Mouse (Mus musculus): ENCODE measurements around the gene Sec24b.

Gene Sec24b

DNA sequence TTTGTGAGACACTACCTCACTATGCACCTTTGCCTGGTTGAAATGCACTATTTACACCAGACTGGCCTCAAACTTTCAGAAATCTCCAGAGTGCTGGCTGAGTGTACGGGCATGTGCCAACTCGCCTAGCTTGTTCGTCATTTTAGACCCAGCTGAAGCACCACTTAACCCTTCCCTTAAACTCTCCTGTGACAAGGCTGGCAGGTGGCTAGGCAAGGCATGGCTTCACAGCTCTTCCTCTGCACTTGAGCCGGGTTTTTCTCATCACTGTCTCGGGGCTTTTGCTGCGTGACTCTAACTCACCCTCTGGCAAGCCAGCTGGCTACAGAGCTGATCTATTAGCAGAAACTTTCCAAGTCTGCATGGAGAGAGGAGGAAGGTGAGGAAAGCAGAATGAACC is 6.8 kb downstream of the Sec24b start:
- no peak for DNase-seq (ENCODE audit: low spot score)

DNA sequence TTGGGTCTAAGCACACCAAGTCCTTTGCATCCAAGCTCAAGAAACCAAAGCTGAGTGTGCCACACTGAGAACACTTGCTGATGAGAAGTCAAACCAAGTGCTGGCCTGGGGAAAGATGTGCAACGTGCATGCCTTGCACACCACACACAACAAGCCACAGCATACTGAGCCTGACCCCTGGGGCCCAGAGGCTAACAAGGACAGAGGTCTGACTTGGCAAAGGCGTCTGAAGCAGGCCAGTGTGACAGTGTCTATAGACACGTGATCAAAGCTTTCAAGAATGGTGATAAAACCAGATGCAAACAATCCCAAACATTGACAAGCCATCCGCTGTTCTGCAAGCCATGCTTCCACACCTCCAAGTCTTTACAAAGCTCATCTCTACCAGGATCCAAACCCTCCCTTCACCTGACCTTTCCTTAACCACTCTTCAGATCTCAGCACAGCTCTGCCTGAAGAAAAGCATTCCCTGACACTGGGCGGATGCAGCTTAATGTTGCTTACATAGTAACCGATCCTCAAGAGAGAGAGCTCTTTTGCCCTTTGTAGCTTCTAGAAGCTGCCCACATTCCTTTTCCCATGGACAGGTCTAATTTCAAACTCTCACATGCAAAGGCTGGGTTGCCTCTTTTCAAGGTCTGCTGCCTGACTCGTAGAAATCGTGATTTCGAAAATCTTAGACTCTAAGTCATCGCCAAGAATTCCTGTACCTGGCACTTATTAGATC is 7.8 kb downstream of the Sec24b start:
- no peak for DNase-seq (ENCODE audit: low spot score)

DNA sequence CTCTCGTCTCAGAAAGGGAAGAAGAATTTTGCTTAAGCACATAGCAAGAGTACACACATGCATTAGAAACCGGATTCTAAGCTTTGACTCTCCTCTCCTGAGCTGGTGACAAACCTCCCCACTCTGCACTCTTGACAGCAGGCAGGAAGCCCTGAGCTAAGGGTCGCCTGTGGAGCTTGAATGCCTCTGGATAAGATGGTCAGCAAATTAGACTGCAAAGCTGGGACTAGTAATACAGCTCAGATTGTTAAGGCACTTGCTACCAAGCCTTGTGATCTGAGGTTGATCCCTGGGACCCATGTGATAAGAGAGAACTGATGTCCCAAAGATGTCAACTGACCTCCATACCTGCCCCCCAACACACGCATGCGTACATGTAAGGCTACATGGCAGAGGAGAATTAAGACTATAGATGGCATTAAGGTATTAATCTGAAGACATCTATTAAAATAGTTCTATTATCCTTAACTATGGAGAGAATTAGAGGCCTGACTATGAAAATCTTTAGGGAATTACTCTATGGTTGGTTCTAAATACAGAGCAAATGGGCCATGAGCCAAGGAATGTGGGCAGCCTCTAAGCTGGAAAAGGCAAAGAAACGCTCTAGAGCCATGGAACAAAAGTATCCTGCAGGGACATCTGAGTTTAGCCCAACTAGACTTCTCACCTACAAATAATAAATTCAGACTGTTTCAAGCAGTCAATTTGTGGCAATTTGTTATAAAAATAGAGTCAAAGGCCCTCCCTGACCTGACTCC is 8.6 kb downstream of the Sec24b start:
- DNase-seq (ENCODE audit: low spot score): no peak

DNA sequence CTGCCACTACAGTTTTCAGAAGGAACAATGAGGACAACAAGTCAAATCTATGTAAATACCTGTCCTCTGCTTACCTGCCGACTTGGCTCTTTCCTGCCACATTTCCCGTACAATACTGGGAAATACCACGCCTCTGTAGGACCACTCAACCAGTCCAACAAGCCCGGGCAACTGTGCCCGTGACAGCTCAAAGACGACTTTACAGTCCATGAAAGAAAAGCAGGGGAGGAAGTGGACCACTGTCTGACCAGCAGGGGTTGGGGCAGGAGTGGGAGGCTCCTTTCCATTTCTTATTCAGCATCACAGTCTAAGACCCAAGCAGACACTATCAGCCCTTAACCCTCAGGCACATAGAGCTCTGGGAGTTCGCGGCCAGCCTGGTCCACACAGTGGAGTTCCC is 9.2 kb downstream of the Sec24b start:
- no peak for DNase-seq (ENCODE audit: low spot score)

DNA sequence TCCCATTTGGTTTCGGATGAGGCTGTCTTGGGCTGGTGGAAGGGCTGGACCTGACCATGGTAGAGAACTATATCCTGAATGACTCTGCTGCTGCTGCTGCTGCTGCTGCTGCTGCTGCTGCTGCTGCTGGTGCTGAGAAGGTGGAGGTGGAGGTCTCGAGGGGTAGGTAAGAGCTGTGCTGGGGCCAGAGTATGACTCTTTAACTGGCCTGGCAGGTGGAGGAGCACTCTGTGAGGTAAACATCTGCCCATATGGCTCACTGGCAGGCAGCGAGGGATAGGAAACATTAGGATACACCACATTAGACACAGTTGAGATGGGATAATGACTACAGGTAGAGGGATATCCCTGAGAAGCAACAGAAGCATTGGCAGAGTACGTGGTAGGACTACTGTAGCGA is 20.6 kb downstream of the Sec24b start:
- DNase-seq (ENCODE audit: low spot score): no peak

DNA sequence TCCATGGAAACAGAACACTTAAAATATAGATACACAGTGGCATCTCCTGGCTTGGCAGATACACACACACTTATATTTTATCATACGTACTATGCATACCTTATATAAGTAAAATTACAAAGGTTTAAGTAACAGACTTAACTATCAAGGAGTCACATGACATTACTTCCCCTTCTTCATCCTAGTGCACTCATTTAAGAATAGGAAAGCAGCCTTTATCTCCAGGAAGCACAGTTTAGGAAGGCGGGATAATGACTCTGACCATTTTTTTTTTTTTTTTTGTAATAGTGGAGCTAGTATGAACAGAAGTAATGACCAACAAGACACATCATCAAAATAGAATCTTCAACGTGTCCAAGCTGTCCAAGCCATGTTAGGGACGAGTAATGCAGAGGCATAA is 21.3 kb downstream of the Sec24b start:
- no peak for DNase-seq (ENCODE audit: low spot score)

DNA sequence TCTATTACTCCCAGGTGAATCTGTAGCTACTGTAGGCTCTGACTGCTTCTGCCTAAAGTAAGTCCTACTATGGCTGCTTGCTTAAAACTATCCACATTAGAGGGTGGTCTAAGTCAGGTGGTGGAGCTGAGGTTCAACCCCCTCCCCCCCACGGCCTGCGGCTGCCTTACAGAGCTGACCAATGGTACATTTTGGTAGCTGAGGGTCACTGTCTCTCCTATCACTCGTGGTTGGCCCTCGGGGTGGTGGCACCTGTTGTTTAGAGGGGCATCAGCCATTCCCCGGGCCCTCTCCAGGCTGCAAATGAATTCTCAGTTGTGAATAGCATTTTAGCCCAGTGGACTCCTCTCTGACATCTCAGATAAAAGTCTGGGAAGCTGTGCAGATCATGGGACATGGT is 32.6 kb downstream of the Sec24b start:
- DNase-seq (ENCODE audit: low spot score): no peak

DNA sequence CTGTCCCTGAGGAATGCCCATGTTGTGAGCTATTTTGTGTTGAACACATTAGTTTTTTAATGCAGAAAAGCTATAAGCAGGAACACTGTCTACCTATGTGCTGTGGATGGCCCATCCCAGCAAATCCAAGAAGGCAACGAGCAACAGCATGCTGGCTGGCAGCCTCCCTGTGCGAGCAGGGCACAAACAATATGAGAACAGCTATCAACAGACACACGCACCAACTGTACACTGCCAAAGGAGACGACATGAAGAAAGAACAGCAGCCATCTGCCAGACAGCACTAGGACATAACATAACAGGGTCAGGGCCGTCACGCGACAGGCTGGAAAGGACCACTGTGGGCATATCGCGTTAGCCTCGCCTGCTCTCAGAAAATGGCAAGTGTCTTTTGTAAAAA is 35.2 kb downstream of the Sec24b start:
- no peak for DNase-seq (ENCODE audit: low spot score)

DNA sequence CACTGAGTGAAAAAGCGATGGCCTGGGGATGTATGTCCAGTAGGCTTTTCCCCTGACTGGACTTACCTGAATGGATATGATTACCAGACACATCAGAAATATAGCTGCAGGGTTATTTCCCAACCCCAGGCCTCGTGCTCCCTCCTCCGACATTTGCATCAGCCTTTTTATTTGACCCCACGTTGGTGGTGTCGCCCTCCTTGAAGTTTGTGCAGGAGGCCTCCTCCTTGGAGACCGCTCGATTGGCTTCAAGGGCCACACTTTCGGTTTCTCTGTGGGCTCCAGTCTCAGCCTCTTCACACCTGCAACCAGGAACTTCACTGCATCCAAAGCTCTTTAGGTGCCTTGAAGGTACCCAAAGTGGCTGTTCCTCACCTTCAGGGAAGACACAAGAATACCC is 35.8 kb downstream of the Sec24b start:
- DNase-seq (ENCODE audit: low spot score): no peak

DNA sequence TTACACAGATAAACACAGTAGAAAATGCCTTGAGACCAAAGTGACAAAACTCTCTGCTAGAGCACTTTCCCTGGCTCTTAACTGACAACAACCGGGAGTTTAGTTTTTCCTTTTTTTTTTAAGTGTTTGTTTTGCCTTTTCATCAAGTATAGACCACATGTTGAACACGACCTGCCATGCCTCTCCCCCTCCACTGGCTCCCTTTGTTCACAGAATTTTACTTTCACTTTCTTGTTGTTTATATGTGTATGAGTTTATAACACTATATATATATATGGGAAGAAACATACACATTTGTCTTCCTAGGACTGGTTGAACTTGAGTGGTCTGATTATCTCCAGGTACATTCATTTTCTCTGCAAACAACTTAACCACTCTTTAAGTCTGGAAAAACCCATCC is 48.4 kb downstream of the Sec24b start:
- no peak for DNase-seq (ENCODE audit: low spot score)

DNA sequence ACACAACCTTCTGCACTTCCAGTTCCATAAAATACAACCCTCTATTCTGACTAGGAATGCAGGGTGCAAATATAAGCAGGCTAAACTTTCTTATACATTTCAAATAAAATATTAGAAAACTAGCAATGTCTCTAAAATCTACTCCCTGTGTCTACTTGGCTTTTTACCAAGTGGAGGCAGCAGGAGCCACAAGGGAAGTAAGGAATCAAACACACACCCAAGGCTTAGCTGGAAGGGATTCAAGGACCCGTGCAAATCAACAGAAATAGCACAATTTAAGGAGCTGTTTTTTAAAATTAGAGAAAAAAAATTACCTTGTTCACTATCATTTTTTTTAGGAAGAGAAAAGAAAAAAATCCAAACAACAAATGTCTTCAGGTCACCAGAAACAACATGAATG is 50.1 kb downstream of the Sec24b start:
- no peak for DNase-seq (ENCODE audit: low spot score)

DNA sequence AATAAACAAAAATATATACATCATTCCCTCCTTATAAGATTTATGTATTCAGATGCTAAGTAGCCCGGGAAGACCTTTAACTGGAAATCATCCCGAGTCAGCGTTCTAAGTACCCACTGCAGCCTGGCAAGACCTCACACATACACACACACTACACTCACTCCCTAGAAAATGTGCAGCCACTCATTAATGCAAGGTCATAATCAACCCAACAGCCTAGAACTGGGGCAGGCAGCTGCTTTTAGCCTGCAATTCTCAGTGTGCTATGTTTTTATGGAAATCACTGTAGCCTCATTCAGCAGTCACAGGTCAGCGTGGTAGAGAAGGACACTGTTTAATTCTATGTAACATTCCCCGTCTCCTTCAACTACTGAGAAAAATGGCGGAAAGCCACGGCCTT is 55.2 kb downstream of the Sec24b start:
- DNase-seq (ENCODE audit: low spot score): no peak

DNA sequence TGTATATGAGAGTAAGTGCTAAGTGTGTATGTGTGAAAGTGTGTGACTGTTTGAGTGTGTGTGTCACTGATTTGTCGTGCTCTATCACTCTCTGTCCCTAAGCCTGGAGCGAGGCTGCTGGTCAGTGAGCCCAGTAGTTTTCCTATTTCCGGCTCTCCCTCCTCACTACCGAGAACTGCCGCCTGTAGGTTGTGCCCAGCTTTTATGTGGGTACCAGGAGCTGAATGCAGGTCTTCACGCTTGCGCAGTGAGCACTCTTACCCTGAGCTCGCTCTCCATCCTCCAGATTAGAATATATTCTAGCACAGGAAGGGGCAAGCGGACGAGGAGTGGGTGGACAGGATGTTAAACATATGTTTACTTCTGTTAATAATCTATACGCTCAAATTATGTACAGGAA is 60.4 kb downstream of the Sec24b start:
- DNase-seq (ENCODE audit: low spot score): no peak

DNA sequence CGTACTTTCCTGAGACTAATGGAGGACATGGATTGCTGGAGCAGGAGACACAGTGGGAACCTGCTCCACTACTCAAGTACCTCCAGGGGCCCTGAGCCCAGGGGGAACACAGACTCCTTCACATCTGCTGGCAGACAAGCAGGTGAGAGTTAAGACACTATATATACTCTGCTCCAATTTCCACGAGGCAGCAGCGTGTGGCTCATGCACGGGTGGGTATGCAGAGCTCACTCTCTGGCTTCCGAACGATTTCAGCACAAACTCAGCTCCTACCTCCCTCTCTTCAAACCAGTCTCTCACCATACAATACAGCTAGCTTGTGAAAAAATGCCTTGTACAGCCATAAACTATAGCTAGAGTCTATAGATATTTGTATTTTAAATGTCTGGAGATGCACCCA is 62.8 kb downstream of the Sec24b start:
- DNase-seq (ENCODE audit: low spot score): no peak

DNA sequence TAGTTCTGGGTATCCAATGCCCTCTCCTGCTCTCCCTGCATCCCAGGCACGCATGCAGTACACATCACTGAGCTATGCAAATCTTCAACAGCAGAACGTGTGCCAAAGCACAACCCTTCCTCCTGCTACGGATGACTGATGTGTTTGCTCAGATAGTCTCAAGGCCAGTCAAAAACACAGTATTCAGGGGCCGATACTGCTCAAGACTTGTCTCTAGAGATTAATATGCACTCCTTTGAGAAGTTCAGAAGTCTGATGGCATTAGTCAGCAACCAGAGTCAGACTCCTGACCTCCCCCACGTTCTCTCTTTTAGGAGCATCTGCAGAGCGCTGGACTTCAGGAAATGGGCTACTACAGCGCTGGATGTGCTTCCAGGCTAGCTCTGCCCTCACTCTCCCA is 63.4 kb downstream of the Sec24b start:
- peak; percentile 49 for DNase-seq (ENCODE audit: low spot score)

DNA sequence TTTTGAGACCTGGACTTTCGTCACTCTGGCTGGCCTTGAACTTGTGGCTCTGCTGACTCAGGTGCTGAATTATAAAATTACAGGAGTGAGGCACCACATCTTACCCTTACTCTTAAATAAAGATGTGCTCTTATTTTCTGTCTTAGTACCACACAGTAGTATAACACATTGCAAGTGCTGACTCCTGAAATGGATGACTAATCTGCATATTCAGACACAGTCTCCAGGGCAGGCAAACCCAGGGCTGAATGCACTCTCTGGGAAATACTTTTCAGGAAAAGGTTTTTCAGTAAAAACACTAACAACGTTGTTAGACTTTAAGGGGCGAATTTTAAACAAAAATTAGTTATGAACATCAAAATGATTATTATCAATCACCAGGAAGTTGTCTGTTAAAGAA is 64.0 kb downstream of the Sec24b start:
- no peak for DNase-seq (ENCODE audit: low spot score)

DNA sequence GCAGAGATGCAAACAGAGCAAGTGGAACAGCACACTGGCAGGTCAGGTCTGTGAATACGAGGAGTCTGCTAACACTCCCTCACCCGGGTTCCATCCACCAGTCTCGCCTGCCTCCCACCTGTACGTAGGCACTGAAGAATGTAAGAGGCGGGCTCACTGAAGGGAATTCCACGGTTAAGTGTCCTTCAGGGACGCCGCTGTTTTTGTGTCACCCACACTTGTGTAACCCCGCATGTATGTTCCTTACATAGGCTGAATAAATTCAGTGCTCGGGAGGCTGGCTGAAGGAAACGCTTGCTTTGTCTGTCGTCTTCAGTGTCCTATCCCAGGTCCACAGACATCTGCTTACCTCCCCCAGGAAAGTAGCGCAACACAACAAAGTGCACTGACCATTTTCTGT is 74.1 kb downstream of the Sec24b start:
- no peak for DNase-seq (ENCODE audit: low spot score)

DNA sequence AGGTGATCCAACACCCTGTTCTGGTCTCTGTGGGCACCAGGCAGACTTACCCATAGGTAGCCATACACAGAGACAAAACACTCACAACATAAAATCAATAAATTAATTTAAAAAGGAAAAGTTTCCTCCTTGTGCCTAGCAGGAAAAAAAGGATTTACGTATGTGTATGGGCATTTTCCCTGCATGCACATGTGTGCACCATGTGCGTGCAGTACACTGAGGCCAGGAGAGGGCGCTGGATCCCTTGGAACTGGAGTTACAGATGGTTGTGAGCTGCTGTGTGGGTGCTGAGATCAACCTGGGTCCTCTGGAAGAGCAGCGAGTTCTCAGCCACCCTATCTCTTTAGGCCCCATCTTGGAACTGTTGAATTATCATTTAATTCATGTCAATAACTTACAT is 76.0 kb downstream of the Sec24b start:
- DNase-seq (ENCODE audit: low spot score): no peak

DNA sequence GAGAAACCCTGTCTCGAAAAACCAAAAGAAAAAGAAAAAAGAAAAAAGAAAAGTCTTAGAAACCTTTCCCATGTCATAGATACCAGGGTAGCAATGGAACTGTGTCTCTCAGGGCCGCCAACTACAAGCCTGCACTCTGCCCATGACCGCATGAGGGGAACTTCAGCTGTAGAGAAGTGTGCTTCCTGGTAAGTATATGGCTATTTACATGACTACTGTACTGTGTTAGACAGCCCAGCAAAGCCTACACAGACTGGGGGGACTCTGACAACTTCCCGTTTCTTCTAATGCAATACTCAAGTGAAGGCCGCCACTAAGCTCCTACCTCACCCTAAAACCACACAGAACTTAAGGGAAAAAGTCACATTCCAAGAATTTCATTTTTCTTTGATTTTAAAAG is 76.6 kb downstream of the Sec24b start:
- DNase-seq (ENCODE audit: low spot score): no peak

DNA sequence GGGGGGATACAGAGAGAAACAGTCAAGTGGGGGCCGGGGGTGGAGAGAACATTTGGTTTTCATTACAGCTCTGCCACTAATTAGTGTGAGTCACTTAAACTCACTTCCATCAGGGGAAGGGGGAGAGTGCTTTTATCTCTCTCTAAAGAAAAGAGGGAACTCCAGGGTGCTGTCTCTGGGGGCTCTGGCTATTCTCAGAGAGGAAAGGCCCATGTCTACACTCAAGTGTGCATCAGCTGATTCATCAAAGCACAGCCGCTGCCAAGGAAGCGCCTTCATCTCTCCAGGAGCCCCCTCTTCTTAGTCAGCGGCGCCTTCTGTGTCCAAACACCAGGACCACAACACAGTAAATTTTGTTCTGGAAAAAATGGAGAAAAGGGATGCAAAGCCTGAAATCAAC is 79.1 kb downstream of the Sec24b start:
- no peak for DNase-seq (ENCODE audit: low spot score)

DNA sequence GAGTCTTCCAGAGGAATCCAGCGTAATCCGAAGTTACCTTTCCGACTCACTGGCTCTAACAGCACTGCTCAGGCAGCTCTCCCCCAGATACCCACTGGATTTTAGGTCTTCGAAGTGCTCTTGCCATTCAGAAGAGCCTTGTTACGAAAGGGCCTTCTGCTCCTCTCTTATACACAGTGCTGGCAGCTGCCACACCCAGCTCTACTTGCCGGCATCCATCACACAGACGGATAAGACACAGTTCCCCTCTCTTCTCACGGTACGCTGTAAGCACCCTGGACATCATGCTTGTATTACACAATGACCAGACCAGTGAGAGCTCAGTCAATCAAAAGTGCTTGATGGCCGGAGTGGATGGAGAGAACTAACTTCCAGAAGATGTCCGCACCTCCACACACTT is 79.6 kb downstream of the Sec24b start:
- no peak for DNase-seq (ENCODE audit: low spot score)

DNA sequence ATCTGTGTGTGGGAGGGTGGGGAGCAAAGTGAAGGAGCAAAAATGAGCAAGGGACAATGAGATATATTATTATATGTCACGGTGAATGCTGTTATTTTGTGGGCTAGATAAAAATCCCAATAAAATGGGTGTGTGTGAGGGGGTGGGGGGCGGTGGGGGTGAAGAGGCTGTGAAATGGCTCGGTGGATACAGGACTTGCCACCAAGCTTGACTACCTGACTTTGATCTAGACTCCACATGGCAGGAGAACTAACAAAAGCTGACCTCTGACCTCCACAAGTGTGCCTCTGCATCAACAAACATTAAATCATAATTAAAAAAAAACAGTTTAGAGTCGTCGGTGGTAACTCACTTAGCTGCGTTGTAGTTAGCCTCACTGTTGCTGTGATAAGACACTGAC is 81.8 kb downstream of the Sec24b start:
- DNase-seq (ENCODE audit: low spot score): no peak

DNA sequence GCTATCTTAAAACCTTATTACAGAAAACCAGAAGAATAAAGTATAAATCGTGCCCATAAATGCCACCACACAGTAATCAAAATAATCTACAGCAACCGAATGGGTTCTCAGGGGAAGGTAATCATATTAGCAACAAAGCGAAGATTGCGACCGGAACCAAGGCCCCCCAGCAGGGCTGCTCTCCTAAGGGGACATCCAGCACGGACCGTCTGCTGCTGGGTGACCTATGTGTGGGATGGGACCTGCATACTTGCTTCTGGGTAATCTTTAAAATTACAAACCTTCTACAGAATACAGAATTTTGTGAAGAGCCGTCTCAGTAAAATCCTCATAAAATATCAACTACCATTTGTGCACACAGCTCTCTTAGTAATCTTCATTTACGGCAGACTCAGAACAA is 82.6 kb downstream of the Sec24b start:
- DNase-seq (ENCODE audit: low spot score): no peak

DNA sequence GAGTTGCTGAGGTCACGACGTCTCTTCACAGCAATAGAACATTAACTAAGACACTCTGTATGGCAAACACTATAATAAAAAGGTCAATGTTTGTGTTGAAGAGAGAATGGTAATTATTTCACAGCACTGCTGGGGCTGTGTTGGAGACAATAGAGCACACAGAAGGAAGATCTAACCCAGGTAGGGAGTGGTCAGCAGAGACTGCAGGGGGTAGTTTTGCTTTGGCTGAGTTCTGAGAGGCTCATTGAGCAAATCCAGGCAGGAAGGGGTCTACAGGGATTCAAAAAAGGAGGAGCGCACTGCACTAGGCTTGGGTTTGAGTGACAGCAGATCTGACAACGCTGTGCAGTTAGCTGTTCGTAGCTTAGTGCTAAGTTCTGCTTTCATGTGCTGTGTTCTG is 85.0 kb downstream of the Sec24b start:
- no peak for DNase-seq (ENCODE audit: low spot score)
